Mouse (Mus musculus) hindbrain, embryonic 11.5 days (tissue): ENCODE results near the gene Foxb1. TPM values are rescaled to one million over a fixed set of nuclear protein-coding genes. Genes with fewer than 3 reads are reported as not detected.

Source experiments
- polyA plus RNA-seq: library from polyadenylated mRNA; unstranded; fragments of >200 nt; fragmentation: Nextera tagmentation; extraction: Ambion mirVana; gene quantifications from 2 replicates; pipeline ENCODE4 v1.2.1, GENCODE M21; 2014

Gene Foxb1
- polyA plus RNA-seq, 1 experiment from 2014 or later = 3.1 TPM

Other genes starting within 250 kb of the Foxb1 start
- gene Bnip2, start 228.5 kb upstream of the Foxb1 start, polyA plus RNA-seq = 124 and 126 TPM in 2 replicates